Mouse (Mus musculus) lung, postnatal 14 days (tissue): ENCODE results near the gene Chaf1b.

Experiments
- DNase-seq: peaks from one replicate; pipeline ENCODE4 v3.0.0; 2021

Chaf1b gene

DNA sequence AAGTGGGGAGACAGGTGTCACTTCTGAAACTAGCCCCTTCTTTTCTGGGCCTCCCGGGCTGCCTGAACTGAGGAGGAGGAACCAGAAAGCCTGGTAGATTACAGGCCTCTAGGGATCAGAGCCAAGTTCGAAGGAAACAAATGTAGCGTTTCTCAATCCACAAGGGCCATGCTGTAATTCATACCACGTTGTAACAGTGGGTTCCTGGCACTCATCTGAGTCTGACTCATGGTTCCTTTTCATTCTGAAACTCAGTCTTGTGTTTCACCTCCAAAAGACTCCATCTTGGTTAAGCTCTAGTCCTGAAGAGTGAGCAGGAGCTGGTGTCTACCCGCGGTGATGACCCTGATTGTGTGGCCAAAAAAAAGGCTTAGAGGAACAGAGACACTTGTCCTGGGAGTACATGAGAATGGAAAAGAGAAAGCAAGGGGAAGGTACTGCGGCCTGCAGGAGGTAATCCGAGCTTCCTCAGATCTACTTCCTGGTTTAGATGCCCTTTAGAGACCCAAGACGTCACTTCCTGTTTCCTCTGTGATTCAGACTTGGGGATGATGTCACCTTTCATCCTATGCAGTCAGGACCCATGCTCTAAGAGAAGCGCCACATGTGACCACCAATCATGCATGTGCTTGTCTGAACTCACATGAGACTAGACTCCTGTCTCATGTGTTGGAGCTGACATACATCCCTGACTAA, 30.3 kb downstream of the Chaf1b start:
- peak; percentile 35 for DNase-seq

DNA sequence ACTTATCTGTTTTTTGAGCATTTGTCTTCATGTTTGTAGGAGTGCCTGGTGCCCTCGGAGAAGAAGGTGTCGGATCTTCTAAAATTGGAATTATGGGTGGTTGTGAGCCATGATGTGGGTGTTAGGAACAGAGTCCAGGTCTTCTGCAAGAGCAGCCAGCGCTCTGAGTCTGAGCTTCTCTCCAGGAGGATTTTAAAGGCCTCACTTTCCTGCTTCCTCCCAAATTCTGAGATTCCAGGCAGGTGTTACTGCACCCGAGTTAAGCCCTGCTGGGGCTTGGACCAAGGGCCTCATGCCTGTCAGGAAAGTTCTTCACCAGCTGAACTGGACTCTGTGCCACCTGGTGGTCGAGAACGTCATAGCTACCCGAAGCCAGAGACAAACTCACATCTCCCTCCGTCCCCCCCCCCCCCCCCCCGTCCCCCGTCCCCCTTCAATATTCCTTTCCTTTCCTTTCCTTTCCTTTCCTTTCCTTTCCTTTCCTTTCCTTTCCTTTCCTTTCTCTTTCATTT, 31.7 kb downstream of the Chaf1b start:
- DNase-seq, result peak; percentile 69

DNA sequence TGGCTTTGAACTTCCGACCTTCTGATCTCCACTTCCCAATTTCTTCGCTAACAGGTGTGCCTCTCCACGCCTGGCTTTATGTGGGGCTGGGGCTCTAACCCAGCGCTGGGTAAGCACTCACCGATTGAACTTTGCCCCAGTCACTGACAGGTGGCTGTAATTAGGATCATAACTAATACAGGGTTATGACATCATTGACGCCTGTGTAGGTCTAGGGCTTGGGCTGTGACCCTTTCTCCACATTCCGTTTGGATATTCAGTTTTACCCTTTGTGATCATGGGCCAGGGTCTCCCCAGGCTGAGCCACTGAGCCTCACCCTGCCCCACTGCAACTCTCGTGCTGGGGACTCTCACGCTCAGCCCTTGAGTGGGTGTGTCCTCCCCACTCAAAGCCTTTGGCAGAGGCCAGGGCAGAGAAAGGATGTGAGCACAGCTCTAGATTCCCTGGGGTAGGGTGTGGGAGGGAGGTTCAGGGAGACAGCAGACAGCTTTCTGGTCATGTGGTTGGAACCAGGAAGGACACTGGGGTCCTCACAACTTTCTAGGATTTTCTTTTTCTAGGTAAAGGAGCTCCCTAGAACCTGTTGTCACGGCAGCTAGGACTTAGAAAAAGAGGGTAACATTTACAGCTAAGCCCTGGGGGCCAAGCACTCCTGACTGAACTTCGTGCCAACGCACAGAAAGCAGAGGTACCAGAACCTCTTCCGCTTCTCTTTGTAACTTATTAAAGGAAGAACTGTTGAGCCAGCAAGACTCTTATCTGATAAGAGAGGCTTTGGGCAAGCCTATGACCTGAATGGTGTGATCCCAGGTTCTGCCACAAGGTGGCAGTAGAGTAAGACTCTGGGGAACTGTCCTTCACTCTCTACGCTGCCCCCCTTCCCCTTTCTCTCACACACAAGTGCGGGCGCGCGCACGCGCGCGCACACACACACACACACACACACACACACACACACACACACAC, 34.3 kb downstream of the Chaf1b start:
- peak; percentile 92 for DNase-seq

- DNase-seq, result no peak
Observed at GRCm38 (mm10) chr16:93918679-93919060, 35.0 kb downstream of the Chaf1b start.

DNA sequence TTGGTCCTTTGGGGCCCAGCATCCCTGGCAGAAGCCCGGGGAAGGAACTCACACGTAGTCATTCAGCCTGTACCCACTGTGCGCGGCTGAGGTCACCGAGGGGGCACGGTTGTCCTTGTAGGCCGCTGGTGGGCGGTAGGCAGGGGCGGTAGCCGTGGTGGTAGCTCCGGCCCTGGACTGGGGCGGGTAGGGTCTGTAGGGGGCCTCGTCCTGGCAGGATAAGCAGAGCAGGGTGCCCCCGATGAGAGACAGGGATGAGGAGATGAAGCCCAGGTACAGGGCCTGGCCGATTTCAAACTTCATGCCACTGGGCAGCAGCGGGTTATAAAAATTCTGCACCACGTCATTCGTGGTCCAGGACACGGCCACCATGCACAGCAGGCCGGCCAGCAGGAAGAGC, 35.5 kb downstream of the Chaf1b start:
- DNase-seq, result no peak

DNA sequence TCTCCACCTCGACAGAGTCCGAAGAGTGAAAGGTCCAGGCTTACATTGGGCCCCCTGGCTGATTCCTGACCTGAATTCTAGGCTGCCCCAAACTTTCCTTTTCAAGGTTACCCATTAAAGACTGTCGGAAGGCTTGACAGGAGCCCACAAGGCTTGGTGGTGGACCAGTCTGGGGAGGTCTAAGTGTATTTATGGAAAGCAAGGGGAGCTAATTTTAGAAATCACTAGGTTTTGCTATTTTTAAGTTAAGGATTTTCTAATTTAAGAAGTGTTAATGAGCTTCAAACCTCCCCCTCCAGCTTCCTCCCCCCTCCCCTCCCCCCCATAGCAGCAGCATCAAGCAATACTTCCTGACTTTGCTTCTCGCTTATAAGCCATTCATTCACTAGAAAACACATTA, 37.0 kb downstream of the Chaf1b start:
- DNase-seq, result no peak

GRCm38 (mm10) chr16:93922835-93923389, 39.2 kb downstream of the Chaf1b start:
- no peak for DNase-seq

GRCm38 (mm10) chr16:93923788-93924187, 40.1 kb downstream of the Chaf1b start:
- no peak for DNase-seq

DNA sequence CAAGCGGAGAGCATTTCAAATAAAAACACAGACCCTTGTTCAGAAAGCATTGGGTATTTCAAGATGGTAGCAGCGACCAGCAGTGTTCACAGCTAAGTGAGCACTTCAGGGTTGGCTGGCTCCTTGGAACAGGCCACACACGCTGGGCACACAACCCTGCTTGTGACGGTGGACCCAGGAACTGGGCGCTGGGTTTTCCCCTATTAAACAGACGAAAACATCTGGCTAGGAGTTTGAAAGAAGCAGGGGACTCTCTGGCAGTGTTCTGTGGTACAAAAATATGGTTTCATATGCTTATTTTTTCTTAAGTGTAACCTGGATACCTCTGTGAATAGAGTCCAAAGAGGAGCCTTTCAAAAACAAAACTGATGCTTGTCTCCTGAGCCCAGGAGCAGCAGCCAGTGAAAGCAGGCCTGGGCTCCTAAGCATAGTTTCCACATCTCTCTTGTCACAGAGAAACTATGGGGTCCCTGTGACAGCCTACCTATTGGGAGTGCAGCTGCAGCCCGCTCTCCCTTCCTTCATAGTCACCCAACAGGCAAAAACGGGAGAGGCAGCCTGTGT, 42.1 kb downstream of the Chaf1b start:
- no peak for DNase-seq

- DNase-seq, result no peak
Observed at GRCm38 (mm10) chr16:93929370-93930032, 45.8 kb downstream of the Chaf1b start.

DNA sequence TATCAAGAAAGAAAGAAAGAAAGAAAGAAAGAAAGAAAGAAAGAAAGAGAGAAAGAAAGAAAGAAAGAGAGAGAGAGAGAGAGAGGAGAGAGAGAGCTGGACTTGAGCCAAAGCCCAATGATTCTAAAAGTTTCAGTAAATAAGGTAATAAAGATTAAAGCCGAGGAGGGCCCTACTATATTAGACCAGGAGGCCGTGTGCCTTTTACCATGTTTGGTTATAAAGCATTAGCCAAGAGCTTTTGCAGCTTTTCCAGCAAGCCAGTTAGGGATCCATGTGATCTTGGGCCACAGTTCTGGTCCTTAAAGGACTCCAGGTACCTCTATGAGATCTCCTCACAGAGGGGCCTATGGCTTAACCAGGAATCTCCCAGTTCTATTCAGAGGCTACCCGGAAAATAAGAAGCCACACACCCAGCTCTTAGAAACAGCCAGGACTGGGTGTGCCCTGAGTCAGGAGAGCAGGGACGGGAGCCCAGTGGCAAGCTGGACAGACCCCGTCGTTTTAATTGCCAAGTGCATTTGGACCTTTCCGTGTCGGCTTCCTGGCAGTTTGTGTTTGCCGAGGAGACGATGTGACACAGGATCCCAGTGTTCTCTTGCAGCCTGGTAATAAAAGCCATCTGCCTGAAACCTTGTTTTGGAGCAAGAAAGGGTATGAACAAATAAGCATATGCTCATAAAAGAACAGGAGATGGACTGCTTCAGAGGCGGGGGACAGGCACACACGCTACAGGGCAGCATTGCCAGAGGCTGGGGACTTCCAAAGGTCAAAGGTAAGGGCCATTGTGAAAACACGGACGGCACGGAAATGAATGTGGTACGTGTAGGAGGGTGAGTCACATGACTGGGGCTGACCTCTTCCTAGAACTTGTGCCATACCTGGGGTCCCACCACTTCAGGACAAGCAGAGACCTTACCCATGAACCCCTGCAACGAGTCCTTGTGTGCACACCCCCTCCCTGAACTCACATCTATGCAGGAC, 48.8 kb downstream of the Chaf1b start:
- no peak for DNase-seq

- DNase-seq, result no peak
Observed at GRCm38 (mm10) chr16:93934588-93934987, 50.9 kb downstream of the Chaf1b start.

DNA sequence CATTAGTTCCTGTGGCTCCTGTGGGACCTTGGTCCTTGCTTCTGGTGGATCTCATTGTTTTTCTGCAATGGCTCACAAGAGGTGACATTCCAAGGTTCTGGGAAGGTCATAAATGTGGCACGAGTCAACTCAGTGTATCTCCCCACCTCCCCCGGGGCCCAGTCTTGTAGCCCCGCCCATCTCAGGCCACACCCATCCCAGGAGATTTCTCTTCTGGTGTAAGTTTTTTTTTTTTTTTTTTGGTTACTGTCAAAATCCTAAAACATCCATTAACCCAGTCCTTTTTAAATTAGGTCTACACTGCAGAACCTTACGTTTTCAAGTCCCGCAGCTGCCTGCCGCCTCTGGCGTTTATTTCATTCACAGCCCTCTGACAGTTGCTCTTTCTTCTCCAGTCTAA, 51.3 kb downstream of the Chaf1b start:
- DNase-seq, result no peak

- DNase-seq, result peak; percentile 83
Observed at GRCm38 (mm10) chr16:93938400-93938846, 54.7 kb downstream of the Chaf1b start.

- DNase-seq, result no peak
Observed at GRCm38 (mm10) chr16:93939961-93940360, 56.3 kb downstream of the Chaf1b start.

- DNase-seq, result no peak
Observed at GRCm38 (mm10) chr16:93941781-93942567, 58.3 kb downstream of the Chaf1b start.

GRCm38 (mm10) chr16:93942796-93943502, 59.2 kb downstream of the Chaf1b start:
- no peak for DNase-seq

- DNase-seq, result no peak
Observed at GRCm38 (mm10) chr16:93944301-93944700, 60.6 kb downstream of the Chaf1b start.

DNA sequence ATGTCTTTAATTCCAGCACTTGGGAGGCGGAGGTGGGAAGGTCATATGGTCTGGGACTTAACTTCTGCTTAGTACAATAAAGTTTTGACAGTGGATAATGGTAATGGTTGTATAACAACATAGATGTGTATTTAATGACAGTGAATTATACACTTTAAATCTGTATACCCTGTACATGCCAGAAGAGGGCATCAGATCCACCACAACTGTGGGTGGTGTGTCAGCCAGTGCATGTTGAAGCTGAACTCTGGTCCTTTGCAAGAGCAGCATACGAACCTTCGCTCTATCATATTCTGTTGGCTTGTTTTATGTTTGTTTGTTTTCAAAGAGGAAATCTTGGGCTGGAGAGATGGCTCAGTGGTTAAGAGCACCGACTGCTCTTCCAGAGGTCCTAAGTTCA, 63.7 kb downstream of the Chaf1b start:
- DNase-seq, result no peak
